Mouse (Mus musculus): ENCODE data around the gene Trim40. TPM values are rescaled to one million over a fixed set of nuclear protein-coding genes. Genes with fewer than 3 reads are reported as not detected.

The Trim40 gene
- polyA plus RNA-seq (2015; fragmentation: Nextera tagmentation; extraction: Ambion mirVana), result not detected in 2 replicates

GRCm38 (mm10) chr17:36890073-36890903 lies at the start of gene Trim40:
Trim40 (minus strand) TSS chr17:36890123.
- Histone ChIP-seq H3K27ac (replicated peaks) (no peak within 1 kb of the TSS), H3K4me1 (no peaks in the 10 kb centered on the region), H3K4me3 (replicated peaks) (no peak within 1 kb of the TSS), H3K36me3 (no peaks in the 10 kb centered on the region), H3K4me2 (replicated peaks) (no peak within 1 kb of the TSS), H3K9me3 (replicated peaks) (no peaks in the 10 kb centered on the region), H3K9ac (no peak within 1 kb of the TSS), H3K27me3 (0 out of 2 replicates have a peak, but pooled peaks cover 2% of the 10 kb centered on the region)
- no peak for ATAC-seq (ENCODE audit: insufficient number of reproducible peaks, low FRiP score, low TSS enrichment, low read depth)
- WGBS, result 81% methylated on average over 5 of the region's 5 CpGs

- Histone ChIP-seq H3K9ac (no peak overlapping the region), H3K4me2 (replicated peaks) (no peak overlapping the region), H3K4me3 (replicated peaks) (no peak overlapping the region), H3K4me1 (peaks cover 9% of the 10 kb centered on the region), H3K27ac (replicated peaks) (no peak overlapping the region), H3K36me3 (no peaks in the 10 kb centered on the region), H3K27me3 (peaks cover 29% of the 10 kb centered on the region), H3K9me3 (replicated peaks) (no peaks in the 10 kb centered on the region)
- 82% methylated on average over 2 of the region's 2 CpGs for WGBS
- no peak for ATAC-seq (ENCODE audit: insufficient number of reproducible peaks, low FRiP score, low TSS enrichment, low read depth)
Measured at GRCm38 (mm10) chr17:36938056-36938455, 48.1 kb upstream of the Trim40 start.

- 61% methylated on average over 2 of the region's 2 CpGs for WGBS
- ATAC-seq (ENCODE audit: insufficient number of reproducible peaks, low FRiP score, low TSS enrichment, low read depth), result no peak
Measured at GRCm38 (mm10) chr17:36931806-36932205, 41.9 kb upstream of the Trim40 start.

GRCm38 (mm10) chr17:36931130-36931529 lies 41.2 kb upstream of the Trim40 start:
- Histone ChIP-seq H3K4me3 (replicated peaks) (no peak overlapping the region), H3K9me3 (replicated peaks) (no peaks in the 10 kb centered on the region), H3K27me3 (no peaks in the 10 kb centered on the region), H3K36me3 (no peaks in the 10 kb centered on the region), H3K4me2 (replicated peaks) (no peak overlapping the region), H3K4me1 (no peaks in the 10 kb centered on the region), H3K27ac (replicated peaks) (no peak overlapping the region), H3K9ac (no peak overlapping the region)
- ATAC-seq (ENCODE audit: insufficient number of reproducible peaks, low FRiP score, low TSS enrichment, low read depth), result no peak
- 81% methylated on average over 4 of the region's 4 CpGs for WGBS

More at GRCm38 (mm10) chr17:36931806-36932205, 41.9 kb upstream of the Trim40 start:
- Histone ChIP-seq H3K4me2 (replicated peaks) (no peak overlapping the region), H3K9ac (no peak overlapping the region), H3K4me1 (no peaks in the 10 kb centered on the region), H3K27ac (replicated peaks) (no peak overlapping the region), H3K9me3 (replicated peaks) (no peaks in the 10 kb centered on the region), H3K4me3 (replicated peaks) (no peak overlapping the region), H3K36me3 (no peaks in the 10 kb centered on the region), H3K27me3 (no peaks in the 10 kb centered on the region)

GRCm38 (mm10) chr17:36930233-36930632 lies 40.3 kb upstream of the Trim40 start:
- WGBS, result 64% methylated on average over 6 of the region's 6 CpGs
- H3K4me1 ChIP-seq, result no peaks in the 10 kb centered on the region
- ATAC-seq (ENCODE audit: insufficient number of reproducible peaks, low FRiP score, low TSS enrichment, low read depth), result no peak
- no peak overlapping the region for H3K27ac ChIP-seq (replicated peaks)
- no peaks in the 10 kb centered on the region for H3K36me3 ChIP-seq
- no peaks in the 10 kb centered on the region for H3K9me3 ChIP-seq (replicated peaks)
- H3K9ac ChIP-seq, result no peak overlapping the region
- no peak overlapping the region for H3K4me3 ChIP-seq (replicated peaks)
- H3K4me2 ChIP-seq (replicated peaks), result no peak overlapping the region
- no peaks in the 10 kb centered on the region for H3K27me3 ChIP-seq

- Histone ChIP-seq H3K27ac (replicated peaks) (no peak overlapping the region), H3K4me2 (replicated peaks) (no peak overlapping the region), H3K4me3 (replicated peaks) (no peak overlapping the region), H3K9ac (no peak overlapping the region), H3K9me3 (replicated peaks) (no peaks in the 10 kb centered on the region), H3K27me3 (no peaks in the 10 kb centered on the region), H3K4me1 (no peaks in the 10 kb centered on the region), H3K36me3 (no peaks in the 10 kb centered on the region)
- ATAC-seq (ENCODE audit: insufficient number of reproducible peaks, low FRiP score, low TSS enrichment, low read depth), result no peak
- WGBS, result 68% methylated on average over 12 of the region's 12 CpGs
Measured at GRCm38 (mm10) chr17:36929236-36929932, 39.5 kb upstream of the Trim40 start.

- no peaks in the 10 kb centered on the region for H3K4me1 ChIP-seq
- no peaks in the 10 kb centered on the region for H3K36me3 ChIP-seq
- no peak overlapping the region for H3K9ac ChIP-seq
- H3K9me3 ChIP-seq (replicated peaks), result no peaks in the 10 kb centered on the region
- no peak overlapping the region for H3K27ac ChIP-seq (replicated peaks)
- no peak overlapping the region for H3K4me2 ChIP-seq (replicated peaks)
- no peak overlapping the region for H3K4me3 ChIP-seq (replicated peaks)
- no peak for ATAC-seq (ENCODE audit: insufficient number of reproducible peaks, low FRiP score, low TSS enrichment, low read depth)
- H3K27me3 ChIP-seq, result no peaks in the 10 kb centered on the region
- WGBS, result 46% methylated on average over 10 of the region's 10 CpGs
Measured at GRCm38 (mm10) chr17:36927496-36928120, 37.7 kb upstream of the Trim40 start.

- Histone ChIP-seq H3K27me3 (no peaks in the 10 kb centered on the region), H3K4me1 (no peaks in the 10 kb centered on the region), H3K36me3 (no peaks in the 10 kb centered on the region), H3K4me2 (replicated peaks) (no peak overlapping the region), H3K27ac (replicated peaks) (no peak overlapping the region), H3K9ac (no peak overlapping the region), H3K9me3 (replicated peaks) (no peaks in the 10 kb centered on the region), H3K4me3 (replicated peaks) (no peak overlapping the region)
- WGBS, result 63% methylated on average over 4 of the region's 4 CpGs
- ATAC-seq (ENCODE audit: insufficient number of reproducible peaks, low FRiP score, low TSS enrichment, low read depth), result no peak
Measured at GRCm38 (mm10) chr17:36923491-36923890, 33.6 kb upstream of the Trim40 start.

- Histone ChIP-seq H3K27me3 (no peaks in the 10 kb centered on the region), H3K9me3 (replicated peaks) (no peaks in the 10 kb centered on the region), H3K4me3 (replicated peaks) (no peak overlapping the region), H3K27ac (replicated peaks) (no peak overlapping the region), H3K9ac (no peak overlapping the region), H3K36me3 (no peaks in the 10 kb centered on the region), H3K4me1 (no peaks in the 10 kb centered on the region), H3K4me2 (replicated peaks) (no peak overlapping the region)
- no peak for ATAC-seq (ENCODE audit: insufficient number of reproducible peaks, low FRiP score, low TSS enrichment, low read depth)
- WGBS, result 69% methylated on average over 4 of the region's 4 CpGs
Measured at GRCm38 (mm10) chr17:36922715-36923114, 32.8 kb upstream of the Trim40 start.

GRCm38 (mm10) chr17:36920239-36920638 lies 30.3 kb upstream of the Trim40 start:
- H3K9ac ChIP-seq, result no peak overlapping the region
- H3K4me3 ChIP-seq (replicated peaks), result no peak overlapping the region
- H3K4me1 ChIP-seq, result no peaks in the 10 kb centered on the region
- H3K27me3 ChIP-seq, result 0 out of 2 replicates have a peak, but pooled peaks cover 5% of the 10 kb centered on the region
- WGBS, result 48% methylated on average over 15 of the region's 15 CpGs
- no peak overlapping the region for H3K27ac ChIP-seq (replicated peaks)
- H3K9me3 ChIP-seq (replicated peaks), result no peaks in the 10 kb centered on the region
- H3K36me3 ChIP-seq, result no peaks in the 10 kb centered on the region
- no peak for ATAC-seq (ENCODE audit: insufficient number of reproducible peaks, low FRiP score, low TSS enrichment, low read depth)
- no peak overlapping the region for H3K4me2 ChIP-seq (replicated peaks)

- no peak overlapping the region for H3K27ac ChIP-seq (replicated peaks)
- no peak for ATAC-seq (ENCODE audit: insufficient number of reproducible peaks, low FRiP score, low TSS enrichment, low read depth)
- H3K36me3 ChIP-seq, result no peaks in the 10 kb centered on the region
- H3K4me3 ChIP-seq (replicated peaks), result no peak overlapping the region
- 15% methylated on average over 9 of the region's 9 CpGs for WGBS
- no peak overlapping the region for H3K9ac ChIP-seq
- H3K27me3 ChIP-seq, result 0 out of 2 replicates have a peak, but pooled peaks cover 5% of the 10 kb centered on the region
- H3K4me1 ChIP-seq, result no peaks in the 10 kb centered on the region
- H3K9me3 ChIP-seq (replicated peaks), result no peaks in the 10 kb centered on the region
- no peak overlapping the region for H3K4me2 ChIP-seq (replicated peaks)
Measured at GRCm38 (mm10) chr17:36915076-36915475, 25.2 kb upstream of the Trim40 start.

Data from embryonic facial prominence, embryonic 15.5 days (tissue).